Mouse (Mus musculus): ENCODE results near the gene Fcho2. TPM values are rescaled to one million over a fixed set of nuclear protein-coding genes. Genes with fewer than 3 reads are reported as not detected.

Fcho2 gene
- polyA plus RNA-seq, 1 experiment from 2014 or later, result 33.0 TPM

GRCm38 (mm10) chr13:98699051-98699744 is 116.1 kb downstream of the Fcho2 start:
- H3K27ac ChIP-seq (ENCODE audit: low read depth), result peak overlapping the region; percentile 76
- no peaks in the 10 kb centered on the region for H3K9me3 ChIP-seq (ENCODE audit: control insufficient read depth, low read length)
- H3K4me2 ChIP-seq (ENCODE audit: low read length), result peak overlapping the region; percentile 25
- DNase-seq (ENCODE audit: low spot score), result peak; percentile 64
- peaks cover 25% of the 10 kb centered on the region for H3K4me1 ChIP-seq (replicated peaks; ENCODE audit: control insufficient read depth, insufficient read depth, low read length)
- H3K27me3 ChIP-seq (replicated peaks; ENCODE audit: control insufficient read depth, insufficient read depth, low read length), result peaks cover 16% of the 10 kb centered on the region
- no peak overlapping the region for H3K9ac ChIP-seq (ENCODE audit: low read length)
- H3K4me3 ChIP-seq (ENCODE audit: low read depth, low read length), result no peak overlapping the region
- 25% methylated on average over 14 of the region's 14 CpGs for WGBS
- no peaks in the 10 kb centered on the region for H3K36me3 ChIP-seq (ENCODE audit: control insufficient read depth, insufficient read depth, low read length)
- ATAC-seq (replicated peaks; ENCODE audit: low FRiP score, low TSS enrichment, low read depth), result peak; percentile 44; the same call in 1 of the 2 replicates

GRCm38 (mm10) chr13:98696716-98697115 is 118.5 kb downstream of the Fcho2 start:
- peaks cover 20% of the 10 kb centered on the region for H3K4me1 ChIP-seq (replicated peaks; ENCODE audit: control insufficient read depth, insufficient read depth, low read length)
- 87% methylated on average over 3 of the region's 3 CpGs for WGBS
- no peak overlapping the region for H3K4me3 ChIP-seq (ENCODE audit: low read depth, low read length)
- ATAC-seq (replicated peaks; ENCODE audit: low FRiP score, low TSS enrichment, low read depth) (no peak), DNase-seq (ENCODE audit: low spot score) (no peak)
- H3K4me2 ChIP-seq (ENCODE audit: low read length), result no peak overlapping the region
- H3K9ac ChIP-seq (ENCODE audit: low read length), result no peak overlapping the region
- no peaks in the 10 kb centered on the region for H3K9me3 ChIP-seq (ENCODE audit: control insufficient read depth, low read length)
- H3K27ac ChIP-seq (ENCODE audit: low read depth), result no peak overlapping the region
- H3K27me3 ChIP-seq (replicated peaks; ENCODE audit: control insufficient read depth, insufficient read depth, low read length), result peaks cover 18% of the 10 kb centered on the region
- no peaks in the 10 kb centered on the region for H3K36me3 ChIP-seq (ENCODE audit: control insufficient read depth, insufficient read depth, low read length)

GRCm38 (mm10) chr13:98695546-98695945 is 119.7 kb downstream of the Fcho2 start:
- 35% methylated on average over 2 of the region's 2 CpGs for WGBS
- Histone ChIP-seq H3K27me3 (replicated peaks; ENCODE audit: control insufficient read depth, insufficient read depth, low read length) (peaks cover 18% of the 10 kb centered on the region), H3K4me1 (replicated peaks; ENCODE audit: control insufficient read depth, insufficient read depth, low read length) (peaks cover 20% of the 10 kb centered on the region), H3K27ac (ENCODE audit: low read depth) (0 out of 2 replicates have a peak overlapping the region, but pooled peaks have one; percentile 38), H3K4me2 (ENCODE audit: low read length) (peak overlapping the region; percentile 67), H3K36me3 (ENCODE audit: control insufficient read depth, insufficient read depth, low read length) (no peaks in the 10 kb centered on the region), H3K9ac (ENCODE audit: low read length) (no peak overlapping the region), H3K4me3 (ENCODE audit: low read depth, low read length) (peak overlapping the region; percentile 38; the same call in 1 of the 2 replicates), H3K9me3 (ENCODE audit: control insufficient read depth, low read length) (no peaks in the 10 kb centered on the region)
- ATAC-seq (replicated peaks; ENCODE audit: low FRiP score, low TSS enrichment, low read depth), result no peak
- DNase-seq (ENCODE audit: low spot score), result peak; percentile 54

- peaks cover 18% of the 10 kb centered on the region for H3K4me1 ChIP-seq (replicated peaks; ENCODE audit: control insufficient read depth, insufficient read depth, low read length)
- H3K9ac ChIP-seq (ENCODE audit: low read length), result peak within 1 kb of the TSS; percentile 57
- H3K27ac ChIP-seq (ENCODE audit: low read depth), result 0 out of 2 replicates have a peak within 1 kb of the TSS, but pooled peaks have one; percentile 38
- WGBS, result 4% methylated on average over 42 of the region's 44 CpGs
- ATAC-seq (replicated peaks; ENCODE audit: low FRiP score, low TSS enrichment, low read depth) (peak; percentile 76), DNase-seq (ENCODE audit: low spot score) (peak; percentile 59)
- H3K27me3 ChIP-seq (replicated peaks; ENCODE audit: control insufficient read depth, insufficient read depth, low read length), result peaks cover 18% of the 10 kb centered on the region
- peak within 1 kb of the TSS; percentile 38 for H3K4me3 ChIP-seq (ENCODE audit: low read depth, low read length)
- H3K9me3 ChIP-seq (ENCODE audit: control insufficient read depth, low read length), result no peaks in the 10 kb centered on the region
- H3K4me2 ChIP-seq (ENCODE audit: low read length), result peak within 1 kb of the TSS; percentile 67
- no peaks in the 10 kb centered on the region for H3K36me3 ChIP-seq (ENCODE audit: control insufficient read depth, insufficient read depth, low read length)
Observed at GRCm38 (mm10) chr13:98694773-98695314, 120.4 kb downstream of the Fcho2 start, which contains the start of gene Tmem171. Tmem171 (minus strand) TSS chr13:98694834.

- Histone ChIP-seq H3K4me3 (ENCODE audit: low read depth, low read length) (peak overlapping the region; percentile 38; the same call in 1 of the 2 replicates), H3K36me3 (ENCODE audit: control insufficient read depth, insufficient read depth, low read length) (no peaks in the 10 kb centered on the region), H3K4me2 (ENCODE audit: low read length) (peak overlapping the region; percentile 67), H3K27ac (ENCODE audit: low read depth) (no peak overlapping the region), H3K4me1 (replicated peaks; ENCODE audit: control insufficient read depth, insufficient read depth, low read length) (peaks cover 10% of the 10 kb centered on the region), H3K9me3 (ENCODE audit: control insufficient read depth, low read length) (no peaks in the 10 kb centered on the region), H3K9ac (ENCODE audit: low read length) (no peak overlapping the region), H3K27me3 (replicated peaks; ENCODE audit: control insufficient read depth, insufficient read depth, low read length) (peaks cover 18% of the 10 kb centered on the region)
- ATAC-seq (replicated peaks; ENCODE audit: low FRiP score, low TSS enrichment, low read depth) (no peak), DNase-seq (ENCODE audit: low spot score) (no peak)
- 87% methylated on average over 11 of the region's 11 CpGs for WGBS
Observed at GRCm38 (mm10) chr13:98693316-98693715, 121.9 kb downstream of the Fcho2 start.

- 84% methylated on average over 13 of the region's 13 CpGs for WGBS
- H3K36me3 ChIP-seq (ENCODE audit: control insufficient read depth, insufficient read depth, low read length), result no peaks in the 10 kb centered on the region
- peaks cover 18% of the 10 kb centered on the region for H3K27me3 ChIP-seq (replicated peaks; ENCODE audit: control insufficient read depth, insufficient read depth, low read length)
- H3K9ac ChIP-seq (ENCODE audit: low read length), result no peak overlapping the region
- H3K27ac ChIP-seq (ENCODE audit: low read depth), result no peak overlapping the region
- H3K4me1 ChIP-seq (replicated peaks; ENCODE audit: control insufficient read depth, insufficient read depth, low read length), result peaks cover 7% of the 10 kb centered on the region
- H3K4me3 ChIP-seq (ENCODE audit: low read depth, low read length), result peak overlapping the region; percentile 8; the same call in 1 of the 2 replicates
- no peaks in the 10 kb centered on the region for H3K9me3 ChIP-seq (ENCODE audit: control insufficient read depth, low read length)
- ATAC-seq (replicated peaks; ENCODE audit: low FRiP score, low TSS enrichment, low read depth) (no peak), DNase-seq (ENCODE audit: low spot score) (peak; percentile 38)
- peak overlapping the region; percentile 67; the same call in 1 of the 2 replicates for H3K4me2 ChIP-seq (ENCODE audit: low read length)
Observed at GRCm38 (mm10) chr13:98691956-98692515, 123.2 kb downstream of the Fcho2 start.

GRCm38 (mm10) chr13:98690886-98691285 is 124.4 kb downstream of the Fcho2 start:
- no peak overlapping the region for H3K4me3 ChIP-seq (ENCODE audit: low read depth, low read length)
- H3K36me3 ChIP-seq (ENCODE audit: control insufficient read depth, insufficient read depth, low read length), result no peaks in the 10 kb centered on the region
- peaks cover 7% of the 10 kb centered on the region for H3K4me1 ChIP-seq (replicated peaks; ENCODE audit: control insufficient read depth, insufficient read depth, low read length)
- H3K27me3 ChIP-seq (replicated peaks; ENCODE audit: control insufficient read depth, insufficient read depth, low read length), result peaks cover 18% of the 10 kb centered on the region
- WGBS, result 92% methylated on average over 11 of the region's 11 CpGs
- H3K4me2 ChIP-seq (ENCODE audit: low read length), result peak overlapping the region; percentile 33; the same call in 1 of the 2 replicates
- no peaks in the 10 kb centered on the region for H3K9me3 ChIP-seq (ENCODE audit: control insufficient read depth, low read length)
- no peak overlapping the region for H3K27ac ChIP-seq (ENCODE audit: low read depth)
- no peak for ATAC-seq (replicated peaks; ENCODE audit: low FRiP score, low TSS enrichment, low read depth)
- no peak overlapping the region for H3K9ac ChIP-seq (ENCODE audit: low read length)
- peak; percentile 16 for DNase-seq (ENCODE audit: low spot score)

- H3K27ac ChIP-seq (ENCODE audit: low read depth), result no peak overlapping the region
- DNase-seq (ENCODE audit: low spot score) (peak; percentile 54), ATAC-seq (replicated peaks; ENCODE audit: low FRiP score, low TSS enrichment, low read depth) (no peak)
- H3K36me3 ChIP-seq (ENCODE audit: control insufficient read depth, insufficient read depth, low read length), result no peaks in the 10 kb centered on the region
- H3K4me3 ChIP-seq (ENCODE audit: low read depth, low read length), result peak overlapping the region; percentile 1; the same call in 1 of the 2 replicates
- H3K9ac ChIP-seq (ENCODE audit: low read length), result no peak overlapping the region
- peaks cover 8% of the 10 kb centered on the region for H3K27me3 ChIP-seq (replicated peaks; ENCODE audit: control insufficient read depth, insufficient read depth, low read length)
- no peaks in the 10 kb centered on the region for H3K9me3 ChIP-seq (ENCODE audit: control insufficient read depth, low read length)
- H3K4me1 ChIP-seq (replicated peaks; ENCODE audit: control insufficient read depth, insufficient read depth, low read length), result peaks cover 2% of the 10 kb centered on the region; the same call in 1 of the 2 replicates
- peak overlapping the region; percentile 28 for H3K4me2 ChIP-seq (ENCODE audit: low read length)
- WGBS, result 46% methylated on average over 11 of the region's 11 CpGs
Observed at GRCm38 (mm10) chr13:98689605-98690290, 125.5 kb downstream of the Fcho2 start.
